Mouse (Mus musculus) hindbrain, embryonic 13.5 days (tissue): ENCODE results near the gene Fam72a. TPM values are rescaled to one million over a fixed set of nuclear protein-coding genes. Genes with fewer than 3 reads are reported as not detected.

Source experiments
- ATAC-seq: fragments of 200-750 bp; cut with Nextera tagmentation; 2 replicates; pipeline ENCODE4 v1.8.0; 2017; ENCODE audit warnings: moderate TSS enrichment; ENCODE audit not compliant: low FRiP score
- H3K27ac ChIP-seq: fragments of 300-500 bp; sonication (generic); 2 replicates; pipeline ENCODE4 v1.5.1; 2015; ENCODE audit warnings: inconsistent platforms, mild to moderate bottlenecking, moderate library complexity
- H3K27me3 ChIP-seq: fragments of 300-500 bp; sonication (generic); 2 replicates; pipeline ENCODE4 v1.6.1; 2015; ENCODE audit warnings: mild to moderate bottlenecking, inconsistent platforms
- H3K36me3 ChIP-seq: fragments of 300-500 bp; sonication (generic); 2 replicates; pipeline ENCODE4 v1.6.1; 2015; ENCODE audit warnings: mild to moderate bottlenecking, inconsistent platforms
- H3K4me1 ChIP-seq: fragments of 300-500 bp; sonication (generic); replicated peaks from 2 replicates; pipeline ENCODE4 v1.6.1; 2015; ENCODE audit warnings: inconsistent platforms
- H3K4me2 ChIP-seq: fragments of 300-500 bp; sonication (generic); 2 replicates; pipeline ENCODE4 v1.6.1; 2015; ENCODE audit warnings: inconsistent platforms, mild to moderate bottlenecking, moderate library complexity
- H3K4me3 ChIP-seq: fragments of 300-500 bp; sonication (generic); 2 replicates; pipeline ENCODE4 v1.5.1; 2015; ENCODE audit warnings: mild to moderate bottlenecking, inconsistent platforms
- H3K9ac ChIP-seq: fragments of 300-500 bp; sonication (generic); 2 replicates; pipeline ENCODE4 v1.6.1; 2015; ENCODE audit warnings: mild to moderate bottlenecking, inconsistent platforms
- H3K9me3 ChIP-seq: fragments of 300-500 bp; sonication (generic); 2 replicates; pipeline ENCODE4 v1.6.1; 2016; ENCODE audit warnings: inconsistent platforms
- WGBS: fragments of 180-500 bp; shearing (Covaris S2); methylation state at CpG from one replicate; pipeline ENCODE4 v1.1.7; 2015; 5-methylcytosine and 5-hydroxymethylcytosine counted together
- polyA plus RNA-seq: library from polyadenylated mRNA; unstranded; fragments of >200 nt; fragmentation: Nextera tagmentation; extraction: Ambion mirVana; gene quantifications from 2 replicates; pipeline ENCODE4 v1.2.1, GENCODE M21; 2015

The Fam72a gene
- 1.1 and 1.2 TPM in 2 replicates for polyA plus RNA-seq

- Histone ChIP-seq H3K9ac (peak within 1 kb of the TSS; percentile 87), H3K4me1 (peaks cover 43% of the 10 kb centered on the region), H3K27ac (peak within 1 kb of the TSS; percentile 94), H3K4me3 (peak within 1 kb of the TSS; percentile 77), H3K4me2 (peak within 1 kb of the TSS; percentile 99), H3K36me3 (no peaks in the 10 kb centered on the region), H3K9me3 (no peaks in the 10 kb centered on the region), H3K27me3 (no peaks in the 10 kb centered on the region)
- under 1% methylated on average over 44 of the region's 44 CpGs for WGBS
- ATAC-seq: peak; percentile 98
Measured at GRCm38 (mm10) chr1:131527281-131528080, at the start of gene Fam72a, which contains the start of gene Srgap2. Fam72a (plus strand) TSS chr1:131527903. Srgap2 (minus strand) TSS chr1:131527352.

- ATAC-seq: no peak
- H3K4me2 ChIP-seq: no peak overlapping the region
- H3K36me3 ChIP-seq: no peaks in the 10 kb centered on the region; the same call in 1 of the 2 replicates
- 19% methylated on average over 2 of the region's 2 CpGs for WGBS
- H3K27me3 ChIP-seq: no peaks in the 10 kb centered on the region
- no peak overlapping the region for H3K9ac ChIP-seq
- no peak overlapping the region for H3K4me3 ChIP-seq
- no peaks in the 10 kb centered on the region for H3K4me1 ChIP-seq
- no peaks in the 10 kb centered on the region for H3K9me3 ChIP-seq
- no peak overlapping the region for H3K27ac ChIP-seq
Measured at GRCm38 (mm10) chr1:131478770-131479305, 48.9 kb upstream of the Fam72a start.

GRCm38 (mm10) chr1:131481391-131481790 is 46.3 kb upstream of the Fam72a start:
- Histone ChIP-seq H3K9ac (no peak overlapping the region), H3K9me3 (no peaks in the 10 kb centered on the region), H3K4me1 (no peaks in the 10 kb centered on the region; the same call in 1 of the 2 replicates), H3K4me3 (no peak overlapping the region), H3K27ac (no peak overlapping the region), H3K36me3 (no peaks in the 10 kb centered on the region; the same call in 1 of the 2 replicates), H3K4me2 (no peak overlapping the region), H3K27me3 (no peaks in the 10 kb centered on the region)
- no peak for ATAC-seq

GRCm38 (mm10) chr1:131482242-131482641 is 45.5 kb upstream of the Fam72a start:
- Histone ChIP-seq H3K4me3 (no peak overlapping the region), H3K27ac (no peak overlapping the region), H3K4me1 (peaks cover 5% of the 10 kb centered on the region), H3K27me3 (no peaks in the 10 kb centered on the region), H3K9ac (no peak overlapping the region), H3K9me3 (no peaks in the 10 kb centered on the region), H3K4me2 (no peak overlapping the region), H3K36me3 (no peaks in the 10 kb centered on the region; the same call in 1 of the 2 replicates)
- WGBS: 89% methylated on average over 3 of the region's 3 CpGs
- no peak for ATAC-seq

GRCm38 (mm10) chr1:131486094-131486850 is 41.4 kb upstream of the Fam72a start:
- WGBS: 73% methylated on average over 5 of the region's 5 CpGs
- no peak for ATAC-seq
- H3K36me3 ChIP-seq: no peaks in the 10 kb centered on the region
- no peak overlapping the region for H3K4me2 ChIP-seq
- H3K4me1 ChIP-seq: peaks cover 7% of the 10 kb centered on the region
- H3K9me3 ChIP-seq: no peaks in the 10 kb centered on the region
- H3K9ac ChIP-seq: no peak overlapping the region
- no peak overlapping the region for H3K4me3 ChIP-seq
- H3K27ac ChIP-seq: no peak overlapping the region
- H3K27me3 ChIP-seq: no peaks in the 10 kb centered on the region

GRCm38 (mm10) chr1:131489312-131489711 is 38.4 kb upstream of the Fam72a start:
- Histone ChIP-seq H3K36me3 (no peaks in the 10 kb centered on the region), H3K9me3 (no peaks in the 10 kb centered on the region), H3K27me3 (no peaks in the 10 kb centered on the region), H3K9ac (no peak overlapping the region), H3K27ac (no peak overlapping the region), H3K4me3 (no peak overlapping the region), H3K4me1 (peaks cover 23% of the 10 kb centered on the region), H3K4me2 (no peak overlapping the region)
- WGBS: 90% methylated on average over 3 of the region's 3 CpGs
- no peak for ATAC-seq

- H3K27ac ChIP-seq: peak overlapping the region; percentile 44; the same call in 1 of the 2 replicates
- no peak overlapping the region for H3K4me2 ChIP-seq
- H3K4me3 ChIP-seq: no peak overlapping the region
- no peak for ATAC-seq
- no peak overlapping the region for H3K9ac ChIP-seq
- 34% methylated on average over 4 of the region's 4 CpGs for WGBS
- H3K36me3 ChIP-seq: no peaks in the 10 kb centered on the region
- peaks cover 27% of the 10 kb centered on the region for H3K4me1 ChIP-seq
- no peaks in the 10 kb centered on the region for H3K9me3 ChIP-seq
- no peaks in the 10 kb centered on the region for H3K27me3 ChIP-seq
Measured at GRCm38 (mm10) chr1:131491579-131491978, 36.1 kb upstream of the Fam72a start.

- peak overlapping the region; percentile 35; the same call in 1 of the 2 replicates for H3K27ac ChIP-seq
- H3K27me3 ChIP-seq: no peaks in the 10 kb centered on the region
- H3K4me1 ChIP-seq: peaks cover 21% of the 10 kb centered on the region
- no peak overlapping the region for H3K4me3 ChIP-seq
- H3K4me2 ChIP-seq: no peak overlapping the region
- H3K36me3 ChIP-seq: no peaks in the 10 kb centered on the region
- H3K9me3 ChIP-seq: no peaks in the 10 kb centered on the region
- H3K9ac ChIP-seq: no peak overlapping the region
- WGBS: 50% methylated on average over 2 of the region's 2 CpGs
- ATAC-seq: no peak
Measured at GRCm38 (mm10) chr1:131492360-131492759, 35.3 kb upstream of the Fam72a start.

GRCm38 (mm10) chr1:131493966-131494898 is 33.5 kb upstream of the Fam72a start:
- Histone ChIP-seq H3K4me2 (no peak overlapping the region), H3K36me3 (no peaks in the 10 kb centered on the region), H3K9me3 (no peaks in the 10 kb centered on the region), H3K27ac (no peak overlapping the region), H3K9ac (no peak overlapping the region), H3K27me3 (no peaks in the 10 kb centered on the region), H3K4me3 (no peak overlapping the region), H3K4me1 (peaks cover 20% of the 10 kb centered on the region)
- 88% methylated on average over 4 of the region's 4 CpGs for WGBS
- ATAC-seq: no peak

GRCm38 (mm10) chr1:131498231-131498630 is 29.5 kb upstream of the Fam72a start:
- Histone ChIP-seq H3K4me1 (0 out of 2 replicates have a peak, but pooled peaks cover 6% of the 10 kb centered on the region), H3K4me3 (no peak overlapping the region), H3K36me3 (no peaks in the 10 kb centered on the region), H3K4me2 (no peak overlapping the region), H3K9ac (no peak overlapping the region), H3K9me3 (no peaks in the 10 kb centered on the region), H3K27ac (no peak overlapping the region), H3K27me3 (no peaks in the 10 kb centered on the region)
- WGBS: 97% methylated on average over 1 of the region's 1 CpGs
- ATAC-seq: no peak

- no peak for ATAC-seq
- Histone ChIP-seq H3K4me1 (no peaks in the 10 kb centered on the region), H3K4me2 (no peak overlapping the region), H3K4me3 (no peak overlapping the region), H3K27me3 (no peaks in the 10 kb centered on the region), H3K36me3 (no peaks in the 10 kb centered on the region), H3K9ac (no peak overlapping the region), H3K9me3 (no peaks in the 10 kb centered on the region), H3K27ac (no peak overlapping the region)
- 87% methylated on average over 1 of the region's 1 CpGs for WGBS
Measured at GRCm38 (mm10) chr1:131501681-131502080, 26.0 kb upstream of the Fam72a start.
